Mouse (Mus musculus) liver, embryonic 11.5 days (tissue): ENCODE measurements around the gene 2310050C09Rik. TPM values are rescaled to one million over a fixed set of nuclear protein-coding genes. Genes with fewer than 3 reads are reported as not detected.

Experiments
- ATAC-seq: fragments of 200-750 bp; cut with Nextera tagmentation; replicated peaks from 2 replicates; pipeline ENCODE4 v1.8.0; 2017; ENCODE audit warnings: moderate number of reproducible peaks, mild to moderate bottlenecking, moderate TSS enrichment, moderate library complexity; ENCODE audit not compliant: low FRiP score
- DNase-seq: peaks from one replicate; pipeline ENCODE4 v3.0.0-alpha.2; 2017; ENCODE audit warnings: low spot score
- H3K27ac ChIP-seq: fragments of 300-500 bp; sonication (generic); 2 replicates; pipeline ENCODE4 v1.5.1; 2014; ENCODE audit warnings: mild to moderate bottlenecking, low read depth, low read length, control low read depth
- H3K27me3 ChIP-seq: fragments of 300-500 bp; sonication (generic); replicated peaks from 2 replicates; pipeline ENCODE4 v1.6.1; 2014; ENCODE audit warnings: low read length, mixed read lengths; ENCODE audit not compliant: control insufficient read depth, insufficient read depth
- H3K36me3 ChIP-seq: fragments of 300-500 bp; sonication (generic); 2 replicates; pipeline ENCODE4 v1.6.1; 2014; ENCODE audit warnings: mild to moderate bottlenecking, low read length, moderate library complexity, mixed read lengths; ENCODE audit not compliant: control insufficient read depth, insufficient read depth
- H3K4me1 ChIP-seq: fragments of 300-500 bp; sonication (generic); replicated peaks from 2 replicates; pipeline ENCODE4 v1.6.1; 2014; ENCODE audit warnings: low read length, mixed read lengths; ENCODE audit not compliant: control insufficient read depth, insufficient read depth
- H3K4me2 ChIP-seq: fragments of 300-500 bp; sonication (generic); 2 replicates; pipeline ENCODE4 v1.6.1; 2014; ENCODE audit warnings: mild to moderate bottlenecking, control low read depth, moderate library complexity
- H3K4me3 ChIP-seq: fragments of 300-500 bp; sonication (generic); 2 replicates; pipeline ENCODE4 v1.5.1; 2014; ENCODE audit warnings: low read depth, low read length, control low read depth
- H3K9ac ChIP-seq: fragments of 300-500 bp; sonication (generic); 2 replicates; pipeline ENCODE4 v1.6.1; 2014; ENCODE audit warnings: low read depth, low read length, control low read depth
- H3K9me3 ChIP-seq: fragments of 300-500 bp; sonication (generic); 2 replicates; pipeline ENCODE4 v1.6.1; 2016; ENCODE audit warnings: low read length, inconsistent platforms, mixed read lengths; ENCODE audit not compliant: control insufficient read depth
- WGBS: fragments of 180-500 bp; shearing (Covaris S2); extraction: QIAGEN DNeasy Blood & Tissue Kit; methylation state at CpG from one replicate; pipeline ENCODE4 v1.1.7; 2014; 5-methylcytosine and 5-hydroxymethylcytosine counted together
- polyA plus RNA-seq: library from polyadenylated mRNA; unstranded; fragments of >200 nt; fragmentation: Nextera tagmentation; extraction: Ambion mirVana; gene quantifications from 2 replicates; pipeline ENCODE4 v1.2.1, GENCODE M21; 2014

Gene 2310050C09Rik
- polyA plus RNA-seq, 1 experiment from 2014 or later, result not detected

DNA sequence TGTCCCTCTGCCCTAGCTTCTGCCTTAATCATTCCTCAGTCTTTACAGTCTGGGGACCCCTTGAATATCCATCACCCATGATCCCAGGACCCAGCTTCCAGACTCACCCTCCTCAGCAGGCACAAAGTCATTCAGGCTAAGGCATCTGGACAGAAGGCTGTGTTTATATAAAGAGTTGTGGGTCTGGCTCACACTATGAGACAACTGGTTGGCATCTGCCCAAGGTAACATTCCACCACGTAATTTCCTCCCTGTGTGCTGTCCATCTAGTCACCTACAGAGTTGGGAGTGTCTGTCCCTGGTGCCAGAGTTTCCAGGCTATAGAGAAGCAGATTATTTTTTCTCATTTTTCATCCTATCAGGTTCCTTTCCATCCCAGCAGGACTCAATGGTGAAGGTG, 42.9 kb downstream of the 2310050C09Rik start, which contains the start of gene Kprp:
TSS of gene Kprp (minus strand) at position 140 of the 400 bp plus-strand sequence.
- 45% methylated on average over 1 of the region's 1 CpGs for WGBS
- ATAC-seq (no peak), DNase-seq (no peak)
- H3K4me3 ChIP-seq, result no peak within 1 kb of the TSS
- no peaks in the 10 kb centered on the region for H3K4me1 ChIP-seq
- H3K27me3 ChIP-seq, result no peaks in the 10 kb centered on the region
- no peak within 1 kb of the TSS for H3K27ac ChIP-seq
- no peaks in the 10 kb centered on the region for H3K36me3 ChIP-seq
- H3K9me3 ChIP-seq, result no peaks in the 10 kb centered on the region
- H3K4me2 ChIP-seq, result no peak within 1 kb of the TSS
- H3K9ac ChIP-seq, result no peak within 1 kb of the TSS

DNA sequence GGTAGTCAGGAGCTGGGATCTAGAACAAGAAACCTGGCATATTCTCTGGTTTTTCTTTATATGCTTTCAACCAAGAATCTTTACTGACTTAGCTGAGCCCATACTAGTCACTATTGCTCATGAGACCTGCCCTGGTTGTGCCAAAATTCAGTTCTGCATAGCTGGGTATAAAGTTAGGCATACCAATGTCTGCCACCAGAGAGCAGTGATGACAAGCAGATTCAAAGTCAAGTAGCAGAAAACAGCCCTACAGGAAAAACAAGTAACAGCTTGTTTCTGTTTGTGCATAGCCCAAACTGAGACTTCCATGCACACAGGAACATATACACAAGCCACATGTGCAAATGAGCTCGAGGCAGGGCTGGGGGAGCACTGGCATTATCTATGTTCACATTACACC, 44.2 kb downstream of the 2310050C09Rik start:
- no peak overlapping the region for H3K4me2 ChIP-seq
- no peak overlapping the region for H3K9ac ChIP-seq
- no peaks in the 10 kb centered on the region for H3K36me3 ChIP-seq
- no peak for DNase-seq
- 40% methylated on average over 1 of the region's 1 CpGs for WGBS
- H3K4me3 ChIP-seq, result no peak overlapping the region
- no peaks in the 10 kb centered on the region for H3K27me3 ChIP-seq
- no peak overlapping the region for H3K27ac ChIP-seq
- no peaks in the 10 kb centered on the region for H3K9me3 ChIP-seq
- ATAC-seq, result no peak
- H3K4me1 ChIP-seq, result no peaks in the 10 kb centered on the region

Other genes starting within 250 kb of the 2310050C09Rik start
- gene Lce6a, start 248.6 kb downstream of the 2310050C09Rik start, polyA plus RNA-seq, result not detected in 2 replicates
- gene Lce1a1, start 221.9 kb downstream of the 2310050C09Rik start, polyA plus RNA-seq, result not detected in 2 replicates
- gene Lce1b, start 213.3 kb downstream of the 2310050C09Rik start, polyA plus RNA-seq, result not detected in 2 replicates
- gene Lce1a2, start 199.9 kb downstream of the 2310050C09Rik start, polyA plus RNA-seq, result not detected in 2 replicates
- gene Lce1c, start 191.0 kb downstream of the 2310050C09Rik start, polyA plus RNA-seq, result not detected in 2 replicates
- not detected in 2 replicates for gene Lce1d, start 183.0 kb downstream of the 2310050C09Rik start, polyA plus RNA-seq
- gene Lce1e, start 161.1 kb downstream of the 2310050C09Rik start, polyA plus RNA-seq, result not detected in 2 replicates
- gene Lce1f, start 149.9 kb downstream of the 2310050C09Rik start, polyA plus RNA-seq, result not detected in 2 replicates
- gene Gm38119, start 131.1 kb downstream of the 2310050C09Rik start, polyA plus RNA-seq, result not detected in 2 replicates
- gene Lce1g, start 117.9 kb downstream of the 2310050C09Rik start, polyA plus RNA-seq, result not detected in 2 replicates
- not detected in 2 replicates for gene Lce1h, start 105.2 kb downstream of the 2310050C09Rik start, polyA plus RNA-seq
- not detected in 2 replicates for gene Lce1i, start 91.3 kb downstream of the 2310050C09Rik start, polyA plus RNA-seq
- gene Lce1j, start 79.7 kb downstream of the 2310050C09Rik start, polyA plus RNA-seq, result not detected in 2 replicates
- not detected in 2 replicates for gene Lce1k, start 62.3 kb downstream of the 2310050C09Rik start, polyA plus RNA-seq
- not detected in 2 replicates for gene Kprp, start 43.0 kb downstream of the 2310050C09Rik start, polyA plus RNA-seq
- gene Lce1l, start 18.9 kb downstream of the 2310050C09Rik start, polyA plus RNA-seq, result not detected in 2 replicates
- not detected in 2 replicates for gene Lce3a, start 56.0 kb upstream of the 2310050C09Rik start, polyA plus RNA-seq
- not detected in 2 replicates for gene Lce3b, start 62.8 kb upstream of the 2310050C09Rik start, polyA plus RNA-seq
- not detected in 2 replicates for gene Lce3c, start 74.3 kb upstream of the 2310050C09Rik start, polyA plus RNA-seq
- not detected in 2 replicates for gene Lce3d, start 87.2 kb upstream of the 2310050C09Rik start, polyA plus RNA-seq
- gene Lce3e, start 96.8 kb upstream of the 2310050C09Rik start, polyA plus RNA-seq, result not detected in 2 replicates
- gene Lce3f, start 122.0 kb upstream of the 2310050C09Rik start, polyA plus RNA-seq, result not detected in 2 replicates
- 0.49 and 0.97 TPM in 2 replicates for gene Crct1, start 145.5 kb upstream of the 2310050C09Rik start, polyA plus RNA-seq
- gene Lce1m, start 148.8 kb upstream of the 2310050C09Rik start, polyA plus RNA-seq, result not detected in 2 replicates
- gene Gm4858, start 198.6 kb upstream of the 2310050C09Rik start, polyA plus RNA-seq, result not detected in 2 replicates